Mouse (Mus musculus) midbrain, postnatal 0 days (tissue): Measurements from ENCODE around the gene Krt20. TPM values are rescaled to one million over a fixed set of nuclear protein-coding genes. Genes with fewer than 3 reads are reported as not detected.

Experiments used
- ATAC-seq: fragments of 200-750 bp; cut with Nextera tagmentation; 2 replicates; pipeline ENCODE4 v1.8.0; 2017; ENCODE audit warnings: moderate number of reproducible peaks, mild to moderate bottlenecking, moderate TSS enrichment, moderate library complexity; ENCODE audit not compliant: low FRiP score
- DNase-seq: peaks from one replicate; pipeline ENCODE4 v3.0.0-alpha.2; 2015; ENCODE audit warnings: low spot score
- H3K27ac ChIP-seq: fragments of 300-500 bp; sonication (generic); 2 replicates; pipeline ENCODE4 v1.5.1; 2014; ENCODE audit warnings: low read depth, mild to moderate bottlenecking, low read length, mixed read lengths
- H3K27me3 ChIP-seq: fragments of 300-500 bp; sonication (generic); 2 replicates; pipeline ENCODE4 v1.6.1; 2014; ENCODE audit warnings: low read length, control low read depth, mixed read lengths; ENCODE audit not compliant: insufficient read depth
- H3K36me3 ChIP-seq: fragments of 300-500 bp; sonication (generic); 2 replicates; pipeline ENCODE4 v1.6.1; 2014; ENCODE audit warnings: low read length, control low read depth, mixed read lengths; ENCODE audit not compliant: insufficient read depth
- H3K4me1 ChIP-seq: fragments of 300-500 bp; sonication (generic); 2 replicates; pipeline ENCODE4 v1.6.1; 2014; ENCODE audit warnings: mild to moderate bottlenecking, control low read depth, antibody characterized with exemption, low read length, mixed read lengths; ENCODE audit not compliant: insufficient read depth
- H3K4me2 ChIP-seq: fragments of 300-500 bp; sonication (generic); 2 replicates; pipeline ENCODE4 v1.6.1; 2014; ENCODE audit warnings: low read depth, mild to moderate bottlenecking, low read length, mixed read lengths; ENCODE audit not compliant: poor library complexity, severe bottlenecking
- H3K4me3 ChIP-seq: fragments of 300-500 bp; sonication (generic); 2 replicates; pipeline ENCODE4 v1.5.1; 2014; ENCODE audit warnings: low read depth, mild to moderate bottlenecking, low read length, moderate library complexity
- H3K9ac ChIP-seq: fragments of 300-500 bp; sonication (generic); replicated peaks from 2 replicates; pipeline ENCODE4 v1.6.1; 2014; ENCODE audit warnings: mild to moderate bottlenecking, low read length, moderate library complexity, mixed read lengths; ENCODE audit not compliant: poor library complexity, severe bottlenecking
- H3K9me3 ChIP-seq: fragments of 300-500 bp; sonication (generic); 2 replicates; pipeline ENCODE4 v1.6.1; 2016; ENCODE audit warnings: low read length, control low read depth
- CTCF ChIP-seq: IDR thresholded peaks from 2 replicates; pipeline ENCODE4 v1.5.1; 2016; ENCODE audit warnings: antibody characterized with exemption, mild to moderate bottlenecking
- WGBS: fragments of 180-500 bp; shearing (Covaris S2); extraction: QIAGEN DNeasy Blood & Tissue Kit; methylation state at CpG from one replicate; pipeline ENCODE4 v1.1.7; 2014; 5-methylcytosine and 5-hydroxymethylcytosine counted together
- polyA plus RNA-seq: library from polyadenylated mRNA; unstranded; fragments of >200 nt; fragmentation: Nextera tagmentation; extraction: Ambion mirVana; gene quantifications from 2 replicates; pipeline ENCODE4 v1.2.1, GENCODE M21; 2015
- total RNA-seq: library from RNA; depleted of rRNA; stranded (reverse); fragments of >200 nt; gene quantifications from 2 replicates; pipeline ENCODE4 v1.2.3, GENCODE M21; 2014

Gene Krt20
- total and polyA plus RNA-seq, 2 experiments from 2014 or later, result 0.36 TPM; not detected in 1

GRCm38 (mm10) chr11:99430670-99431069, 7.3 kb downstream of the Krt20 start:
- Histone ChIP-seq H3K9me3 (no peaks in the 10 kb centered on the region), H3K9ac (no peak overlapping the region), H3K36me3 (no peaks in the 10 kb centered on the region), H3K27me3 (no peaks in the 10 kb centered on the region), H3K27ac (no peak overlapping the region), H3K4me1 (no peaks in the 10 kb centered on the region), H3K4me3 (no peak overlapping the region), H3K4me2 (no peak overlapping the region)
- ATAC-seq (0 out of 2 replicates have a peak, but pooled peaks have one; percentile 38), DNase-seq (peak; percentile 79)
- peak; percentile 52 for TF ChIP-seq CTCF
- WGBS, result 37% methylated on average over 12 of the region's 12 CpGs

GRCm38 (mm10) chr11:99422159-99422558, 15.8 kb downstream of the Krt20 start, which contains the start of gene Krt12:
Krt12 (minus strand) TSS chr11:99422259.
- 86% methylated on average over 10 of the region's 10 CpGs for WGBS
- DNase-seq (no peak), ATAC-seq (no peak)
- H3K27ac ChIP-seq, result no peak within 1 kb of the TSS
- H3K9me3 ChIP-seq, result no peaks in the 10 kb centered on the region
- H3K4me1 ChIP-seq, result no peaks in the 10 kb centered on the region
- no peaks in the 10 kb centered on the region for H3K36me3 ChIP-seq
- no peak within 1 kb of the TSS for H3K4me2 ChIP-seq
- no peak within 1 kb of the TSS for H3K9ac ChIP-seq
- TF ChIP-seq CTCF, result no peak
- no peak within 1 kb of the TSS for H3K4me3 ChIP-seq
- H3K27me3 ChIP-seq, result no peaks in the 10 kb centered on the region

GRCm38 (mm10) chr11:99420586-99420985, 17.4 kb downstream of the Krt20 start:
- TF ChIP-seq CTCF, result no peak
- no peak overlapping the region for H3K4me3 ChIP-seq
- 60% methylated on average over 10 of the region's 10 CpGs for WGBS
- no peaks in the 10 kb centered on the region for H3K4me1 ChIP-seq
- DNase-seq (no peak), ATAC-seq (no peak)
- no peak overlapping the region for H3K4me2 ChIP-seq
- no peaks in the 10 kb centered on the region for H3K9me3 ChIP-seq
- no peak overlapping the region for H3K9ac ChIP-seq
- H3K27me3 ChIP-seq, result no peaks in the 10 kb centered on the region; the same call in 1 of the 2 replicates
- H3K27ac ChIP-seq, result no peak overlapping the region
- no peaks in the 10 kb centered on the region for H3K36me3 ChIP-seq

- no peak overlapping the region for H3K4me3 ChIP-seq
- ATAC-seq (no peak), DNase-seq (no peak)
- 67% methylated on average over 16 of the region's 16 CpGs for WGBS
- H3K27ac ChIP-seq, result no peak overlapping the region
- H3K9ac ChIP-seq, result no peak overlapping the region
- no peaks in the 10 kb centered on the region for H3K9me3 ChIP-seq
- no peaks in the 10 kb centered on the region; the same call in 1 of the 2 replicates for H3K27me3 ChIP-seq
- TF ChIP-seq CTCF, result no peak
- no peak overlapping the region for H3K4me2 ChIP-seq
- no peaks in the 10 kb centered on the region for H3K36me3 ChIP-seq
- H3K4me1 ChIP-seq, result no peaks in the 10 kb centered on the region
Observed at GRCm38 (mm10) chr11:99417819-99418218, 20.1 kb downstream of the Krt20 start.

- no peaks in the 10 kb centered on the region; the same call in 1 of the 2 replicates for H3K27me3 ChIP-seq
- H3K4me2 ChIP-seq, result no peak overlapping the region
- ATAC-seq (no peak), DNase-seq (no peak)
- no peaks in the 10 kb centered on the region for H3K4me1 ChIP-seq
- no peaks in the 10 kb centered on the region for H3K36me3 ChIP-seq
- H3K4me3 ChIP-seq, result no peak overlapping the region
- no peak for TF ChIP-seq CTCF
- H3K9ac ChIP-seq, result no peak overlapping the region
- no peaks in the 10 kb centered on the region for H3K9me3 ChIP-seq
- H3K27ac ChIP-seq, result no peak overlapping the region
- 74% methylated on average over 13 of the region's 13 CpGs for WGBS
Observed at GRCm38 (mm10) chr11:99416902-99417301, 21.0 kb downstream of the Krt20 start.

- ATAC-seq, result no peak
- no peak for DNase-seq
- Histone ChIP-seq H3K27me3 (no peaks in the 10 kb centered on the region; the same call in 1 of the 2 replicates), H3K9me3 (no peaks in the 10 kb centered on the region), H3K27ac (no peak overlapping the region), H3K36me3 (no peaks in the 10 kb centered on the region), H3K4me3 (no peak overlapping the region), H3K4me2 (no peak overlapping the region), H3K4me1 (no peaks in the 10 kb centered on the region), H3K9ac (no peak overlapping the region)
- TF ChIP-seq CTCF, result no peak
- 90% methylated on average over 13 of the region's 13 CpGs for WGBS
Observed at GRCm38 (mm10) chr11:99414463-99415147, 23.3 kb downstream of the Krt20 start.
